Mouse (Mus musculus) embryo, embryonic 11.5 days (tissue): ENCODE data around the gene Specc1.

Source experiments
- DNase-seq: peaks from one replicate; pipeline ENCODE4 v3.0.0-alpha.2; 2012; ENCODE audit warnings: low read depth, low spot score

Gene Specc1

DNA sequence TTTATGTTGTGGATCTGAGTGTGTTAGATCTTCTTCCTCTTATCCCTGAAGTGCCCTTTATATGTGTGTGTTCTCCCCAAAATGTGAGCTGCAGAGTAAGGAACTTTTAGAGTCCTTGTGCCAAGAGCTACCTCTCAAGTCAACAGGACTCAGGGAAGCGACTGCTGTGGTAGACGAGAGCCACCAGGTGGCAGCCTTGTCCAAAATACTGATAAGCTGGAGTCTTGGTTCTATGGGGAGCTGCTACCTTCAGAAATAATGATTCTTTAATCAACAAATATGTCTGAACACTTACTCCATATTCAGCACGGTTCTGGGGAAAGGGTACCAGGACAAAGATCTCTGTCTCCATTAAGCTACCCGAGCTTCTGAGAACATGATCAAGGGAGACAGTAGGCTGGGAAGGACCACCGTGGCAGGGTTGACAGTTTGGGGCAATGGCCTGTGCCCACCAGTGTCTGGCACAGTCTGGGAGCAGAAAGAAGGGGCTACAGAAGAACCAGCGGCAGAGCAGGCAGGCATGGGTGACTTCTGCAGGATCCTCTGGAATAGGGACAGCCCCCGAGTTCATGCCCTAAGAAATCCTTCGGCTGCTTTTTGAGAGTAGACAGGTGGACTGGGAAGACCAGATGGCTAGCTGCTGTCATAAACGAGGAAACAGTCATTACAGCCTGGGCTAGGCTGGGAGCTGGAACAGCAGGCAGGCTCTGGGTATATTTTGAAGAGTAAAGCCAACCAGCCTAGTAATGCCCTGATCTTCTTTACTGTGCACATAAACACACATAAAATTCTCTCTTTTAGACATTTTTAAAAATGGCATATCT is 91.5 kb downstream of the Specc1 start:
- peak; percentile 67 for DNase-seq

DNA sequence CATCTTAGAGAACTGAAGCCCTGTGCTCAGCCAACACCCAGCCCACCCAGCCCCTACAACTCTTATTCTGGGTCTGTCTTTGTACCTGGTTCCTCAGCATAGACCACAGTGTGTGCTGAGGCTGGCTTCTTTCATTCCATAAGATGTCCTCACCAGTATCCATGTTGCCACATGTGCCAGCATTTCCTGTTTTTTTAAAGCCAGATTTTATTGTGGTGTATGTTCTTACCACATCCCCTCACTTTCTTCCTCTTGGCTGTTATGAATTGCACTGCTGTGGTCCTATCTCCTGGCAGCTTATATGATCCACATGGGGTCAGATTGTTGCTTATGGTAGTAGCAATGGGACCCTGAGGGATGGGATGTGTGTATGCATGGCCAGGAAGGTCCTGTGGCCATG is 92.6 kb downstream of the Specc1 start:
- DNase-seq: no peak

DNA sequence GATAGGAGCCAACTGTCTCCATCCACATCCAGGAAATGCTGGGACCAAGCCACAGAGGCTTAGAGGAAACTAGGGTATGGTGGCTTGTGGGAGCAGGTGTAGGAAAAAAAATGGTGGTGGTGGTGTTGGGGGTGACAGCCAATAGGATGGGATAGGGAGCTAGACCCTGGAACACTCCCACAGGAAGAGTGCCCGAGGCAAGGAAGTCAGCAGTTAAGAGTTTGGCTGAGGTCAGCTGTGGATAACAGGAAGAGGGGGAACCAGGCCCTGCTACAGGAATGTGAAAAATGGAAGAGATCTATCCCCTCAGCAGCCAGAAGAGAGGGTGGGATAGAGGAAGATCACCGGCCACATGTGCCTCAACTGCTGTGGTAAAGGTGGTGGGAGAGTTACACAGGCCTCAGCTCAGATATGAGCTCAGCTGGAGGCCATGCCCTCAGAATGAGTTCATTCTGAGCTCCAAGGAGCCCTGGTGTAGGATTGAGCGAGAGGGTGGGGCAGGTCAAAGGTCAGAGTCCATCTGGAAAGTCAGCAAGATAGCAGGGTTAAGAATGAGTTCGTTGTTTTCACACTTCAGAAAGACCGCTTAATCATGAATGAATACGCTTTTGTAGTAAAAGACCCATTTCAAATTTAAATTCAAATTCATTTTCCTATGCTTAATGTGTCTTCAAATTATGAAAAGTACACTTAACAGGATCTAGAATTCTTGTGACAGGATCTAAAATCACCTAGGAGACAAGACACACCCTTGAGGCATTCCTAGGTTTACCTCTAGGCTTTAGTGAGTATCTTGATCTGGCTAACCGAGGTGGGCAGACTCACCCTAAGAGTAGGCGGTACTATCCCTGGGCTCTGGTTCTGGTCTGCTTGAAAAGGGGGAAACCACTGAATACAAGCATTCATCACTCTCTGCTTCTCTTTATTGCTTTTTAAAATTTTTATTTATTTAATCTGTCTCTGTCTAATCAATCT is 94.1 kb downstream of the Specc1 start:
- DNase-seq: no peak

DNA sequence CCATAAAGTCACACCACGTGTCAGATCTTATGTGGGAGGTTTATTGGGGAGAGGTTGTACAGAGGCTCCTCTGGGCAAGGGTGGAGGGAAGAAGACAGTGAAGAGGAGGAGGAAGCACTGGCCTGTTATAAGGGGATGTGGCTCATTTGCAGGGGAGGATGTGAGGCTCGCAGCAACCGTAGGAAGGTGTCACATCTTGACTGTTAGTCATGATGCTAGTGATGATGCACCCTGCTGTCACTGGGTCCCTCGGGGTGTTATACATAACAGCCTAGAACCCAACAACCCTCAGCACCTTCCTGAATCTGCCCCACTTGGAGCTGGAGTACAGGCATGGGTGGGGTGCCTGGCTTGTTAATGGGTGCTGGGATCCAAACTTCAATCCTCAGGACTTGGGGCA is 94.9 kb downstream of the Specc1 start:
- DNase-seq: no peak

DNA sequence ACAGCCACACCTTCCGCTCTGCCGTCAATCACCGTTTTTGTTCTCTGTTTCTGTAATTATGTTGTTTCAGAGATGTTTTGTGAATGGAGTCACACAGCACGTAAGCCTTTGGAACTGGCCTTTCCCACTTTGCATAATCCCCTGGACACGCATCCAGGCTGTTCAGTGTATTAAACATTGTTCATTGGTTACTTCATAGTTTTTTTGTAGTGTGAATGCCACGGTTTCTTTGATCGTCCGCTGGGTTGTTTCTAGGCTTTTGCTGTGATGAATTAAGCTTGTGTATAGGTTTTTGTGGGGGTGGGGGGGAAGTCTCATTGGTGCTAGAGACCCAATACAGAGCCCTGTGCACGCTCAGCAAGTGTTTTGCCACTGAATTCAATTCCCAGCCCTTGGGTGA is 97.4 kb downstream of the Specc1 start:
- no peak for DNase-seq

DNA sequence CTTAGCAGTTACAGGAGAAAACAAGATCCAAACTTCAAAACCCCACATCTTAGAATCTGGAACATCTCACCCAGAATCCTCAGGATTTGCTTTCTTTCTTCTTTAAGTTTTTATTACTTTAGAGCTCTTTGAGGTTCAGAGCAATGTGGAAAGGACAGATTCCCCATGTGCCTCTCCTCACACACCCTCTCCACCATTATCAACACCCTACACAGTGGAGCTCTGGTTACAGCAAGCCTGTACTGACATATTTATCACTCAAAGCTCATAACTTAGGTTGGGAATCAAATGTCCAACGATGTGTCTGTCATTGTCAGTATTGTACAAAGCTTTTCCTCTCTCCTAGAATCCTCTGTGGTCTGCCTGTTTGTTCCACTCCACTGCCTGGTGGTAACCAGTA is 108.0 kb downstream of the Specc1 start:
- DNase-seq: no peak

DNA sequence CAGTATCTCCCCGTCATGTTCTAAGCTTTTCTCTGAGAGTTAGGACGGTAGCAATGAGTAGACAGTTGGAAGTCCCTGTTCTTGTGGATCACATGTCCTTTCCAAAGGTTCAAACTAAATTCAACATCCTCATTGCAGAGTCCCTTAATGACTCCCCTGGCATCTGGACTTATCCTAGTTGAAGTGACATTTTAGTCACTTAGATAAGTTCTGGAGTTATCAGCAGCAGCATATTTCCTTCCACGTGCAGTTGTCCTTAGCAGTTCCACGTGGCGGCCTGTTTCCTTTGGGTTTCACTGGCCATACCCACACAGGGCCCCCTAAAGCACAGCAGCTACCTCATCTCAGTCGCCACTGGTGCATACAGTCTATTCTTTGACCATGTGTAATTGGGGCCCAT is 109.1 kb downstream of the Specc1 start:
- DNase-seq: no peak

DNA sequence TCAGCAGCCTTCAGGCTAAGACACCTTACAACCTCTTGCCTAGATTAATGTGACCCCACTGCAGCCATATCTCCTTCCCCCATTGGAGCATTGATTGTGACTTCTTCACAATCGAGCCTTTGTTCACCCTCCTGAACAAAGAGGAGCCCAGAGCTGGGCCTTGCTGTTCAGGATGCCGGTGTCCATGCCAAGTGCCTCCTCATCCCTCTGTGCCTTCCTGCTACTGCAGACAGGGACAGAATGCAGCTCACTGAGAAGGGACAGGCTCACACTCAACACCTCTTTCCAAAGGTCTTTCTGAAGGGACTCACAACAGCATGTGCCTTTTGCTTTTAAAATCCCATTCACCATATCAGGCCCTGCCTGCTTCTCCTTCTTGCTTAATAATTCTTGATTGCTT is 113.0 kb downstream of the Specc1 start:
- DNase-seq: no peak

DNA sequence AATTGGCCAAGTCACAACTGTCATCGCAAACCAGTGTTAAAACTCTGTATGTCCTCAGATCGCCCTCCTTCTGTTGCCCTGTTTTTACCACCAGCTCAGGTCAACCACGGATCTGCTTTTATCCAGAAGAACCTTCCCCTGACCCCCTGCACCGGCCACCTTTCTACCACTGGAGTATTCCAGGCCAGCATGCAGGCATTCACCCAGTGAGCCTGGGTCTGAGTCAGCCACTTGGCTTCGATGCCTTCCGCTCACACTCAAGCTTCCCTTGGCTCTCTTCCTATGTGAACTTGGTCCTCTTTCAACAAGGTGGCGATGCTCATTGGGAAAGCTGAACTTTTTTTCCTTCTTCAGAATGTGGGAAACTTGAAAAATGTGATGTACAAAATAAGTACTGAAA is 113.6 kb downstream of the Specc1 start:
- DNase-seq: no peak

DNA sequence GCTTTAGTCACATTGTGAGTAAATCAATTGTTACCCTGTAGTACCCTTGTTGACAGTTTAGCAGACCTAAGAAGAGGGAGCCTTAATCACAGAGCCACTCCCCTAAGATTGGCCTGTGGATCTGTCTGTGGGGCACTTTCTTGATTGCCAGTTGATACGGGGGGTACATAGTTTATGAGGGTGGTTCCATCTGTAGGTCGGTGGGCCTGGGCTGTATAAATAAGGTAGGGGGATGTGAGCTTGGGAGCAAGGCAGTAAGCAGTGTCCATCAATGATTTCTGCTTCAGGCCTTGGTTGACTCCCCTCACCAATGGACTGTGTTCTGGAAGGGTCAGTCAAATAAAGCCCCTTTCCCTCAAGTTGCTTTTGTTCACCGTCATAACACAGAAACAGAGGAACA is 115.8 kb downstream of the Specc1 start:
- no peak for DNase-seq

DNA sequence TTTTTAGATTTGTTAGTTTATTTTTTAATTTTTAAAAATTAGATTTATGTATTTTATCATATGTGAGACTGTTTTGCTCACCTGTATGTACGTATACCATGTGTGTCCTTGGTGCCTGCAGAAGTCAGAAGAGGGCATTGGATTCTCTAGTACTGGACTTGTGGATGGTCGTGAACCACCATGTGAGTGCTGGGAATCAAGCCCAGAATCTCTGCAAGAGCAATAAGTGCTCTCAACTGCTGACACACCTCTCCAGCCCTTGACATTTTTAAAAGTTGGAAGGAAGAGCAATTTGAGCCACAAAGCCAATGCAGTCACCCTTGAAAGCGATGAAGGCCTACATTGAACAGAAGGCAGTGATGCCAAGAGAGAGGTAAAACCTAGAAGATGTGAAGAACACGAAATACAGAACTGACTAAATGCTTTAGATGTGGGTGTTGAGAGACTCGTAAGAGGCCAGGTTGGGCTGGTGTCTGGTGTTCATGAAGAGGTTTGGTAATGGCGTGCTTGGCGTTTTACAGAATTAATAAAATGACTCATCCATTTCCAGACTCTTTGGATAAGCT is 117.1 kb downstream of the Specc1 start:
- no peak for DNase-seq

DNA sequence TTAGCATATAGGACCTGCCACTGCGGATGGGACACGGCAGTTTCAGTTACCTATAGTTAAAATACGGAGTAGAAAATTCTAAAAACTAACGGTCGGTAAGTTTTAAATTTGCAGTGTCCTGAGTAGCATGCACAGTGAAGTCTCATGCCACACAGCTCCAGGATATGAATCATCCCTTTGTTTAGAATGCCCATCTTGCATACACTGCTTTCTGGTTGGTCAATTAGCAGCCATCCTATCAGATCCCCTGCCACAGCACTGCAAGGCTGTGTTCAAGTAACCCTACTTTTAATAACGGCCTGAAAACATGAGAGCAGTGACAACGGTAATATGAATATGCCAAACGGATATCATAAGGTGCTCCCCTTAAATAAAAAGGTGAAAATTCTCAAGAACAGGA is 118.0 kb downstream of the Specc1 start:
- DNase-seq: no peak

DNA sequence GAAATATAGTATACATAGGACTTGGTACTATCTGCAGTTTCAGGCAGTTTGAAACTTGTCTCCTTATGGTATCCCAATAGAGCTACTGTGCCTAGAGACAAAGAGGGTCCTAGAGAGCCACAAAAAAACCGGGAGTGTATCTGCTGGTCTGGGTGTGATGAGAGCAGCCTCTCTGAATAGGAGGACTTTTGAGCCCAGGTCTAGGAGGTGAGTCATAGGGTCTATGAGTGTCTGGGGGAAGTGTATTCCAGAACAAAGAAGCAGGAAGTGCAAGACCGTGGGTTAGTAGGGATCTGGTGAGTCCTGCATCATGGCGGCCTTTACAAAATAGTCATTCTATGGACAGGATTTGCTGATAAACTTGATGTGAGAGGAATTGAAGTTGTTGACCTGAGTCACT is 118.5 kb downstream of the Specc1 start:
- DNase-seq: no peak

DNA sequence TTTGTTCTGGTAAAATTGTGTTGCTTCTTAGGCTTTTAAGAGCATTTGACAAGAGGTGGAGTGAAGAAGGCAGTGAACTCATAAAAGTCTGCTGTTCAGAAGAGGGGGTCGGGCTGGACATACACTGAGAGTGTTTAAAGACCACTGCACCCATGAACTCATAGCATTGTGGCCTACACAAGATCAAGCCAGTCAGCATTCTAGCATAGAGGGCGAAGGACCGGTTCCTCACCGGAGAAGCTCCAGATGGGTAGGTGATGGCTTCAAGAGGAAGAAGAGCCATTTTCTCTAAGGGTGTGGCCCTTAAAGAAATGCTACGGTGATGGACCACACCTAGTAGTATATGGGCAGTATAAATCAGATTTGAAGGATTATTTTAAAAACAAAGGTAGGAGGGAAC is 119.0 kb downstream of the Specc1 start:
- DNase-seq: no peak

DNA sequence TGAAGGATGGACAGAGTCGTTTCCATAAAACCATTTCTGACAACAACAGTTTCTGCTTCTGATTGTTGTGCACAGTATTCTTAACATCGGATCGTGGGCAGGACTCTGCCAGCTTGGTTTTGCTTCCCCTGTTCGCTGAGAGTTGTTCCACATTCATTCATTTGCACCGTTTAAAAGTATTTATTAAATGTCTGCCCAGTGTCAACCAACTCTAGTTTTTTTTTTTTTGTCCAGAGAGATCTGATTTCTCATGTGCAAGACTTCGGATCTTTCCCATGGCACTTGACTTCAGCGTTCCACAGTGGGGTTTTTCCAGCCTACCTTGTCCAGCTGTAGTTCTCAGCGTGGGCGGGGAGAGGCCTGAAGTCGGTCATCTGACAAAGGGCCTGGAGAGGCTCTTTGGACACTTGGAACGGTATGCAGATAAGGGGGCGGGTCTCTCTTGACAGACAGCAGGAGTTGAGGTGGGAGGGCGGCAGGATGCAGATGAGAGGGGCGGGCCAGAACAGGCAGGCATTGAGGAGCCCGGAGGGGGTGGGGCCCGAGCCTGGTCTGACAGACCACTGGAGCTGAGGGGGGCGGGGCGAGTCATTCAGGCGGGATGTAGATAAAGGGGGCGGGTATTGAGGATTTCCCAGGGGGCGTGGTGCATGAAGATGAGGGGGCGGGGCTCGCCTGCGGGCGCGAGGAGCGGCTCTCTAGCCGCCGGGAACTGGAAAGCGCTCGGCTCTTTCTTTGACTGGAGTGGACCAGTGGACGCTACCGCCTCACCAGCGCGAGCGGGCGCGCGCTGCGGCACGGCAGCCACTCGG is 120.0 kb downstream of the Specc1 start:
- DNase-seq: peak; percentile 99

DNA sequence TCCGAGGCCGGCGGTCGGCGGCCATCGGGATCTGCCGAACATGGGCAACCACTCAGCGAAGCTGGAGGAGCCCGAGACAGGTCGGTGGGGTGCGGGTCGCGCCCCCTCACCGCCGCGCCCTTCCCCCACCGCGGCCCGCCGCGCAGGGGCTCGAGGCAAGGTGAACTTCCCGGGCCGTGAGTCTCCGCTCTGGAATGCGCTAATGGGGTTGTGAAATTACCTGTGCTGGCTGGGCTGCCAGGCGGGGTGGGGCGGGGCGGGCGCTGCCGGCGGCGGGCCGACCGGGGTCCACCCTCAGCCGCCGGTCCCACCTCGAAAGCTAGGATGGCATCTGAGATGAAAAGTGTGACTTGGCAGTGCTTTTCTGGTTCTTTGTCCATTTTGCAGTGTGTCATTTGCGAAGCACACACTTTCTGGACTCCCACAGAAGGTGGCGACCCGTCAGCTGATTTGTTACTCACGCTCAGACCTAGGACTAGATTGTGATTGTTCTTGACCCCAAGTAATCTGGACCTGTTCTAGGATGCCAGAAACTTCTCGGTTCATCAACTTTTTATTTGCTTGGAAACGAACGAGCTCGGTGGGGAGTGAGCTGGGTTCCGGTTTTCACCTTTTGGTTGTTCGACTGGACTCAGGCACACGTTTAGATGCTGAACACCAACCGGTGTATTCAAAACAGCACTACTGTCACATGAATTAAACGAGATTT is 120.7 kb downstream of the Specc1 start:
- DNase-seq: no peak

DNA sequence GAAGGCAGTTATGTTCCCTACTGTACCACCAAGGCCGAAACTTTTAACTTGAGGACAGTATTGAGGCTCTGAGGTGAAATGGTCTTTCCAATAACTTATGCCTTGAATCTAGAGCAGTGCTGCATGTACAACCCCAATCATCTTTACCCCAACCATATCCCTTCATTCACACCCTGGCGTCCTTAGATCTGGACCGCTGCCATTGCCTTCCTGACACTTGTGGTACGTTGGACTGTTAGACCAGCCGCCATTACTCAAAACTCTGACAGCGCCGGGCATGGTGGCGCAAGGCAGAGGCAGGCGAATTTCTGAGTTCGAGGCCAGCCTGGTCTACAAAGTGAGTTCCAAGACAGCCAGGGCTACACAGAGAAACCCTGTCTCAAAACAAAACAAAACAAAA is 121.8 kb downstream of the Specc1 start:
- DNase-seq: no peak

DNA sequence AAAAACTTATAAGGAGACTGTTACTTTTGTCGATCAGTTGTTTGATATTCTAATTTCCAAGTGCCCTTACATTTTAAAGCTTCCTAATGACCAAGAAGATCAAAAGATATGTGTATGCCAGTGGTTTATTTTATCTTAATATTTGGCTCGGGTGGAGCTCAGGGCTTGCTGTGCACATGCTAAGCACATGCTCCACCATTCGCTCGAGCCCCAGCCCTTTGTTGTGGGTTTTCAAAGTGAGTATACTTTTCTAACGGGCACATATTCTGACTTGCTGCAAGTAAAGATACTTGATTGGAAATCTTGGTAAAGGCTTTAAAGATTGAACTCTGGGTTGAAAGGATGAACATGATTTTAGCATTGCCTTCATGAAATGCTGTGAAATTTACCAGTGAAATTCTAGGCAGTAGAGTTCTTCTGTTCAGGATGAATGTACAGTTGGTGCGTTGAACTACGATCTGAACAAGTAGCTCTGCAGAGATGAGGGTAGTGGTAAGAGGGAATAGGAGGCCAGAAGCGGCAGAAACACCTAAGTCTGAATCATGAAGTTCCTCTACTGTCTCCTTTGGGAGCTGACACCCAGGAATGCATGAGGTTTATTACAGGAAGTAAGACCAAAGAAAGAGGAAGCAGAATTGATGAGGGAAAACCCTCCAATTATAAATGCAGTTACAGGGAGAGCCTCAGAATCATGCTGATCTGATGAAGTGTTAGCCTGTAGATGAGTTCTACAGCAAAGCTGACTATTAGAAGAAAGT is 122.7 kb downstream of the Specc1 start:
- DNase-seq: no peak

DNA sequence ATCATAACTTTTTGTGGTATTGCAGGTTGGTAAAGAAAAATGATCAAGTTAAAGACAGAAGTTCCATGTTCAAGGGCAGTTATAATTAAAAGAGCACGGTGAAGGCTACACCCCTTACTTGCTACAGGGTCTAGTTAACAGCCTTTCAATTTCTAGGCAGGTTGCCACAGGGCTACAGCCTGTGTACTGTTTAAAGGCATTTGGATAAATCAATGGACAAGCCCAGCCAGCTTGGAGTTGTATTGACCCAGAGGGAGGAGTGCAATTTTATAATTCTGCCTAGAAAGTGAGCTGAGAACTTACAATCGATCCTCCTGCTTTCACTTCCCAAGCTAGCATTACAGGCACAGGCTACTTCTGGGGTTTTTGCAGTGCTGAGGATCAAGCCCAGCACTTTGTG is 123.9 kb downstream of the Specc1 start:
- no peak for DNase-seq

DNA sequence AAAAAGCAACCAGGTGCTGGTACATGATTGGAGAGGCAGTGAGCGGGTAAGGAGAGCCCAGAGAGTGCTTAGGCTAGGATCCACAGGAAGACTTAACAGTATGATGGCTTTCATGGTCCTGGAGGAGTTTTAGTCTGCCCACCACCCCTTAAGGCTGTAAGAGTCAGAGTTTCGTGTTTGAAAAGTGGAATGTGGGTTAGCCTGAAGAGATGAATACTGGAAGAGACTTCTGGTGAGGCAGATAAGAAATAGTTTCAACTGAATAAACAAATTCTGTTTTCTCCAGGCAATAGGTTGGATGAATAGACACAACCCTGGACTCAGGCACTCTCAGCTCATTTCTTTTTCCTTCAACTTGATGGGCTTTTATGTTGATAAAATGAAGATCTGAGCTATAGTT is 130.1 kb downstream of the Specc1 start:
- DNase-seq: no peak
